Mouse (Mus musculus) stomach, postnatal 0 days (tissue): Measurements from ENCODE around the gene Chd4.

Experiments
- CTCF ChIP-seq: IDR thresholded peaks from 2 replicates; pipeline ENCODE4 v1.5.1; 2016; ENCODE audit warnings: antibody characterized with exemption, low read depth, mild to moderate bottlenecking, moderate library complexity
- EP300 ChIP-seq: optimal IDR thresholded peaks from 2 replicates; pipeline ENCODE3; 2016; ENCODE audit warnings: antibody characterized with exemption

- TF ChIP-seq EP300 (no peak), CTCF (no peak)
Observed at GRCm38 (mm10) chr6:125071170-125071895, 24.4 kb upstream of the Chd4 start.
